Mouse (Mus musculus): Measurements from ENCODE around the gene Ppil3. TPM values are rescaled to one million over a fixed set of nuclear protein-coding genes. Genes with fewer than 3 reads are reported as not detected.

Gene Ppil3
- polyA plus RNA-seq, 2 experiments = 18.6 to 29.8 TPM

GRCm38 (mm10) chr1:58463935-58464334, 18.6 kb upstream of the Ppil3 start:
- no peak for DNase-seq (ENCODE audit: low read depth in 3 of 3, low spot score in 3 of 3)
- H3K4me2 ChIP-seq (ENCODE audit: low read depth) = no peak overlapping the region
- TF ChIP-seq CTCF (IDR thresholded peaks at IDR 0.05; ENCODE audit: low read depth) (no peak), EP300 (IDR thresholded peaks at IDR 0.05; ENCODE audit: low read depth) (no peak)
- no peak overlapping the region for H3K4me3 ChIP-seq (ENCODE audit: insufficient read depth in 1 of 2, low read depth in 2 of 2, low read length in 2 of 2)
- peaks cover 74% of the 10 kb centered on the region for H3K36me3 ChIP-seq (replicated peaks; ENCODE audit: control insufficient read depth, insufficient read depth, low read depth)
- no peak for ATAC-seq (ENCODE audit: insufficient read depth)
- no peaks in the 10 kb centered on the region for H3K4me1 ChIP-seq (replicated peaks; ENCODE audit: control insufficient read depth in 2 of 2, insufficient read depth in 2 of 2, low read length in 1 of 2)
- no peaks in the 10 kb centered on the region for H3K9me3 ChIP-seq (ENCODE audit: control insufficient read depth, low read length)
- WGBS (ENCODE audit: insufficient replicate concordance) = 72% methylated on average over 2 of the region's 2 CpGs
- H3K27me3 ChIP-seq (ENCODE audit: control insufficient read depth, insufficient read depth, low read length) = no peaks in the 10 kb centered on the region
- H3K27ac ChIP-seq = no peak overlapping the region
- no peak overlapping the region for H3K9ac ChIP-seq (replicated peaks)

GRCm38 (mm10) chr1:58460566-58460965, 15.3 kb upstream of the Ppil3 start:
- Histone ChIP-seq H3K27me3 (ENCODE audit: control insufficient read depth, insufficient read depth, low read length) (no peaks in the 10 kb centered on the region), H3K36me3 (replicated peaks; ENCODE audit: control insufficient read depth, insufficient read depth, low read depth) (peaks cover 63% of the 10 kb centered on the region), H3K9me3 (ENCODE audit: control insufficient read depth, low read length) (no peaks in the 10 kb centered on the region), H3K4me2 (ENCODE audit: low read depth) (no peak overlapping the region), H3K4me1 (replicated peaks; ENCODE audit: control insufficient read depth in 2 of 2, insufficient read depth in 2 of 2, low read length in 1 of 2) (no peaks in the 10 kb centered on the region), H3K27ac (no peak overlapping the region), H3K4me3 (ENCODE audit: insufficient read depth in 1 of 2, low read depth in 2 of 2, low read length in 2 of 2) (no peak overlapping the region), H3K9ac (replicated peaks) (no peak overlapping the region)
- ATAC-seq (ENCODE audit: insufficient read depth) (no peak), DNase-seq (ENCODE audit: low read depth in 3 of 3, low spot score in 3 of 3) (no peak)
- 84% methylated on average over 3 of the region's 3 CpGs for WGBS (ENCODE audit: insufficient replicate concordance)
- no peak for TF ChIP-seq EP300 (IDR thresholded peaks at IDR 0.05; ENCODE audit: low read depth)
- no peak for TF ChIP-seq CTCF (IDR thresholded peaks at IDR 0.05; ENCODE audit: low read depth)

GRCm38 (mm10) chr1:58458867-58459266, 13.6 kb upstream of the Ppil3 start:
- Histone ChIP-seq H3K36me3 (replicated peaks; ENCODE audit: control insufficient read depth, insufficient read depth, low read depth) (peaks cover 46% of the 10 kb centered on the region), H3K27me3 (ENCODE audit: control insufficient read depth, insufficient read depth, low read length) (no peaks in the 10 kb centered on the region), H3K4me2 (ENCODE audit: low read depth) (no peak overlapping the region), H3K9me3 (ENCODE audit: control insufficient read depth, low read length) (no peaks in the 10 kb centered on the region), H3K27ac (no peak overlapping the region), H3K4me3 (ENCODE audit: insufficient read depth in 1 of 2, low read depth in 2 of 2, low read length in 2 of 2) (no peak overlapping the region), H3K4me1 (replicated peaks; ENCODE audit: control insufficient read depth in 2 of 2, insufficient read depth in 2 of 2, low read length in 1 of 2) (no peaks in the 10 kb centered on the region), H3K9ac (replicated peaks) (no peak overlapping the region)
- ATAC-seq (ENCODE audit: insufficient read depth) (no peak), DNase-seq (ENCODE audit: low read depth in 3 of 3, low spot score in 3 of 3) (no peak)
- no peak for TF ChIP-seq EP300 (IDR thresholded peaks at IDR 0.05; ENCODE audit: low read depth)
- TF ChIP-seq CTCF (IDR thresholded peaks at IDR 0.05; ENCODE audit: low read depth) = no peak
- 81% methylated on average over 2 of the region's 2 CpGs for WGBS (ENCODE audit: insufficient replicate concordance)

GRCm38 (mm10) chr1:58458175-58458574, 12.9 kb upstream of the Ppil3 start:
- no peak for ATAC-seq (ENCODE audit: insufficient read depth)
- no peaks in the 10 kb centered on the region for H3K4me1 ChIP-seq (replicated peaks; ENCODE audit: control insufficient read depth in 2 of 2, insufficient read depth in 2 of 2, low read length in 1 of 2)
- H3K36me3 ChIP-seq (replicated peaks; ENCODE audit: control insufficient read depth, insufficient read depth, low read depth) = peaks cover 44% of the 10 kb centered on the region
- no peaks in the 10 kb centered on the region for H3K9me3 ChIP-seq (ENCODE audit: control insufficient read depth, low read length)
- no peak overlapping the region for H3K9ac ChIP-seq (replicated peaks)
- no peak overlapping the region for H3K27ac ChIP-seq
- no peak overlapping the region for H3K4me2 ChIP-seq (ENCODE audit: low read depth)
- TF ChIP-seq CTCF (IDR thresholded peaks at IDR 0.05; ENCODE audit: low read depth) = no peak
- TF ChIP-seq EP300 (IDR thresholded peaks at IDR 0.05; ENCODE audit: low read depth) = no peak
- DNase-seq (ENCODE audit: low read depth in 3 of 3, low spot score in 3 of 3) = no peak
- no peaks in the 10 kb centered on the region for H3K27me3 ChIP-seq (ENCODE audit: control insufficient read depth, insufficient read depth, low read length)
- 80% methylated on average over 5 of the region's 5 CpGs for WGBS (ENCODE audit: insufficient replicate concordance)
- no peak overlapping the region for H3K4me3 ChIP-seq (ENCODE audit: insufficient read depth in 1 of 2, low read depth in 2 of 2, low read length in 2 of 2)

GRCm38 (mm10) chr1:58454316-58454715, 9.0 kb upstream of the Ppil3 start:
- no peak for ATAC-seq (ENCODE audit: insufficient read depth)
- H3K36me3 ChIP-seq (replicated peaks; ENCODE audit: control insufficient read depth, insufficient read depth, low read depth) = peaks cover 24% of the 10 kb centered on the region
- TF ChIP-seq CTCF (IDR thresholded peaks at IDR 0.05; ENCODE audit: low read depth) (no peak), EP300 (IDR thresholded peaks at IDR 0.05; ENCODE audit: low read depth) (no peak)

More at GRCm38 (mm10) chr1:58454316-58454715, 9.0 kb upstream of the Ppil3 start:
- Histone ChIP-seq H3K27ac (no peak overlapping the region), H3K9me3 (ENCODE audit: control insufficient read depth, low read length) (no peaks in the 10 kb centered on the region), H3K9ac (replicated peaks) (no peak overlapping the region), H3K4me2 (ENCODE audit: low read depth) (no peak overlapping the region), H3K4me3 (ENCODE audit: insufficient read depth in 1 of 2, low read depth in 2 of 2, low read length in 2 of 2) (no peak overlapping the region), H3K27me3 (ENCODE audit: control insufficient read depth, insufficient read depth, low read length) (no peaks in the 10 kb centered on the region), H3K4me1 (replicated peaks; ENCODE audit: control insufficient read depth in 2 of 2, insufficient read depth in 2 of 2, low read length in 1 of 2) (no peaks in the 10 kb centered on the region)
- 80% methylated on average over 6 of the region's 6 CpGs for WGBS (ENCODE audit: insufficient replicate concordance)
- DNase-seq (ENCODE audit: low read depth in 3 of 3, low spot score in 3 of 3) = no peak
